In genomic region chr15:82159471-82159870, GRCm38 (mm10) we compare ENCODE assay signal across 1 mouse cellular context.
TF ChIP-seq lines count a peak whose summit lies in the region.

No protein-coding gene starts in this region.

TF ChIP-seq in myocyte, 11 proteins besides CTCF, POLR2A, EP300 and RAD21 (continued from another document):
- TF ChIP-seq REST (IDR thresholded peaks at IDR 0.05; ENCODE audit: insufficient read depth, insufficient read length) (no peak), TCF3 (IDR thresholded peaks at IDR 0.05; ENCODE audit: insufficient read length, low read depth) (no peak), SRF (IDR thresholded peaks at IDR 0.05; ENCODE audit: control insufficient read depth, insufficient read length, low read depth) (peak; percentile 8)
TF ChIP-seq in myocyte: peak in this region for 4.
